In genomic region chr9:7594816-7595540, GRCm38 (mm10) we compare ENCODE assay signal across 8 mouse cellular contexts. TPM values are rescaled to one million over a fixed set of nuclear protein-coding genes. Genes with fewer than 3 reads are reported as not detected.
DNase-seq lines count a peak whose midpoint lies in the region; ATAC-seq and TF ChIP-seq lines count a peak whose summit lies in the region.

No protein-coding gene starts in this region.

- H3K9ac ChIP-seq in ES-Bruce4 (ENCODE audit: low read depth, poor library complexity, severe bottlenecking) = no peak overlapping the region
- H3K9ac ChIP-seq in forebrain, embryonic 14.5 days (ENCODE audit: low read length) = peak overlapping the region; percentile 51

- H3K4me3 ChIP-seq in ES-Bruce4 (ENCODE audit: low read depth, low read length) = no peak overlapping the region
- peak overlapping the region; percentile 19; the same call in 1 of the 2 replicates for H3K4me3 ChIP-seq in forebrain, embryonic 14.5 days (ENCODE audit: low read depth, low read length)
- peak overlapping the region; percentile 75 for H3K4me3 ChIP-seq in lung, adult 2 months (replicated peaks; ENCODE audit: extremely low read depth, low read depth, low read length)

- no peak overlapping the region for H3K27ac ChIP-seq in ES-Bruce4 (ENCODE audit: insufficient read depth, low read length)
- no peak overlapping the region for H3K27ac ChIP-seq in forebrain, embryonic 14.5 days (ENCODE audit: low read depth, low read length)

- no peak for TF ChIP-seq POLR2A in ES-Bruce4 (IDR thresholded peaks at IDR 0.05; ENCODE audit: insufficient read depth, low read length)
- TF ChIP-seq POLR2A in lung, adult 2 months (IDR thresholded peaks at IDR 0.05; ENCODE audit: borderline replicate concordance, extremely low read depth, low read depth, low read length) = peak; percentile 41; the same call in 1 of the 2 replicates

- intact Hi-C loops in heart, postnatal 25 days (cut with DNase I) = loop anchor here (1.0 to 5.0 kb wide), 3 partner anchors 41 to 543 kb away; no protein-coding TSS in a partner anchor

- peak; percentile 64 for DNase-seq in cerebellum, adult 11 months
- peak; percentile 93 for DNase-seq in forebrain, embryonic 14.5 days (ENCODE audit: low spot score)
- DNase-seq in heart, postnatal 25 days (ENCODE audit: low spot score) = peak; percentile 73
- DNase-seq in layer of hippocampus, adult 18-20 months (ENCODE audit: low spot score in 2 of 2) = peak; percentile 66 to 92
- peak; percentile 68 for DNase-seq in lung, adult 2 months
- DNase-seq in thymus, adult 18-20 months = peak; percentile 44 to 56

- TF ChIP-seq CTCF in ES-Bruce4 (IDR thresholded peaks at IDR 0.05; ENCODE audit: low read depth, low read length) = peak; percentile 90
- TF ChIP-seq CTCF in lung, adult 2 months (IDR thresholded peaks at IDR 0.05; ENCODE audit: insufficient read depth, low read length) = peak; percentile 89

- H3K36me3 ChIP-seq in ES-Bruce4 (ENCODE audit: control insufficient read depth, insufficient read depth, low read length, poor library complexity, severe bottlenecking) = no peaks in the 10 kb centered on the region
- no peaks in the 10 kb centered on the region for H3K36me3 ChIP-seq in forebrain, embryonic 14.5 days (ENCODE audit: control insufficient read depth, insufficient read depth, low read length)

- no peak for TF ChIP-seq EP300 in ES-Bruce4 (IDR thresholded peaks at IDR 0.05; ENCODE audit: insufficient read depth, low read depth, low read length)

- peak; percentile 98 for ATAC-seq in forebrain, embryonic 14.5 days
- peak; percentile 99 for ATAC-seq in neutrophil, adult 5-6 weeks (ENCODE audit: extremely low read depth, insufficient number of reproducible peaks, low FRiP score, poor library complexity, severe bottlenecking)

- no peaks in the 10 kb centered on the region for H3K9me3 ChIP-seq in ES-Bruce4 (replicated peaks; ENCODE audit: control insufficient read depth, insufficient read depth, low read length, poor library complexity, severe bottlenecking)
- no peaks in the 10 kb centered on the region for H3K9me3 ChIP-seq in forebrain, embryonic 14.5 days (replicated peaks; ENCODE audit: control insufficient read depth, low read length)

- WGBS in forebrain, embryonic 14.5 days = 8% methylated on average over 6 of the region's 6 CpGs
- WGBS in lung, adult 2 months = 3% methylated on average over 6 of the region's 6 CpGs

- H3K4me2 ChIP-seq in forebrain, embryonic 14.5 days (ENCODE audit: low read length) = peak overlapping the region; percentile 47

- H3K27me3 ChIP-seq in ES-Bruce4 (ENCODE audit: control insufficient read depth, insufficient read depth, low read length, poor library complexity, severe bottlenecking) = no peaks in the 10 kb centered on the region
- H3K27me3 ChIP-seq in forebrain, embryonic 14.5 days (replicated peaks; ENCODE audit: control insufficient read depth, insufficient read depth, low read length) = no peaks in the 10 kb centered on the region

- H3K4me1 ChIP-seq in ES-Bruce4 (ENCODE audit: control insufficient read depth, insufficient read depth, low read length) = no peaks in the 10 kb centered on the region
- no peaks in the 10 kb centered on the region for H3K4me1 ChIP-seq in forebrain, embryonic 14.5 days (ENCODE audit: control insufficient read depth, insufficient read depth, low read length)
- H3K4me1 ChIP-seq in lung, adult 2 months (ENCODE audit: control insufficient read depth, insufficient read depth, low read length) = no peaks in the 10 kb centered on the region; the same call in 1 of the 2 replicates

RNA-seq across cellular contexts. Expression of gene Mmp27, which starts 23.8 kb away (rescaled TPM):
- polyA plus RNA-seq in ES-Bruce4 (2011; ENCODE audit: insufficient read depth, insufficient read length, low read depth, missing spikeins) = not detected in 2 replicates
- not detected in 2 replicates for polyA plus RNA-seq in forebrain, embryonic 14.5 days (2014; fragmentation: Nextera tagmentation; extraction: Ambion mirVana)
- not detected for total RNA-seq in heart, postnatal 25 days (2021)
- not detected for total RNA-seq in layer of hippocampus, adult 18-20 months (2021)
- polyA plus RNA-seq in lung, adult 2 months (2012; rRNA removed) = 0.18 and 0.41 TPM in 2 replicates
- total RNA-seq in neutrophil, adult 5-6 weeks (2017) = 0.61 and 0.70 TPM in 2 replicates

RNA-seq across cellular contexts. Expression of gene Mmp20, which starts 33.1 kb away (rescaled TPM):
- polyA plus RNA-seq in ES-Bruce4 (2011; ENCODE audit: insufficient read depth, insufficient read length, low read depth, missing spikeins) = not detected in 2 replicates
- polyA plus RNA-seq in forebrain, embryonic 14.5 days (2014; fragmentation: Nextera tagmentation; extraction: Ambion mirVana) = not detected in 2 replicates
- total RNA-seq in heart, postnatal 25 days (2021) = not detected
- not detected for total RNA-seq in layer of hippocampus, adult 18-20 months (2021)
- polyA plus RNA-seq in lung, adult 2 months (2012; rRNA removed) = not detected in 2 replicates
- total RNA-seq in neutrophil, adult 5-6 weeks (2017) = not detected in 2 replicates

RNA-seq across cellular contexts. Expression of gene Mmp8, which starts 36.7 kb away (rescaled TPM):
- polyA plus RNA-seq in ES-Bruce4 (2011; ENCODE audit: insufficient read depth, insufficient read length, low read depth, missing spikeins) = not detected in 2 replicates
- polyA plus RNA-seq in forebrain, embryonic 14.5 days (2014; fragmentation: Nextera tagmentation; extraction: Ambion mirVana) = not detected in 2 replicates
- total RNA-seq in heart, postnatal 25 days (2021) = not detected
- total RNA-seq in layer of hippocampus, adult 18-20 months (2021) = not detected
- 0.81 and 1.7 TPM in 2 replicates for polyA plus RNA-seq in lung, adult 2 months (2012; rRNA removed)
- 249 and 267 TPM in 2 replicates for total RNA-seq in neutrophil, adult 5-6 weeks (2017)

Comparison
In these comparisons a context has a peak if more than half of its experiments do, and no peak if none do; other contexts are left out.
1. RNA of gene Mmp8, which starts 36.7 kb away (total RNA-seq): 249 to 267 TPM in neutrophil, adult 5-6 weeks; not detected in heart, postnatal 25 days and not detected in layer of hippocampus, adult 18-20 months; every median in the first group is over 100 times any median in the second.
2. Peak in every context shown above with its lines, with median percentiles within 50 percentile points of each other: DNase-seq.